Mouse (Mus musculus): ENCODE results near the gene Tgtp1. TPM values are rescaled to one million over a fixed set of nuclear protein-coding genes. Genes with fewer than 3 reads are reported as not detected.

Gene Tgtp1
- 270 TPM for polyA plus RNA-seq (2017; shearing (Covaris generic))

DNA sequence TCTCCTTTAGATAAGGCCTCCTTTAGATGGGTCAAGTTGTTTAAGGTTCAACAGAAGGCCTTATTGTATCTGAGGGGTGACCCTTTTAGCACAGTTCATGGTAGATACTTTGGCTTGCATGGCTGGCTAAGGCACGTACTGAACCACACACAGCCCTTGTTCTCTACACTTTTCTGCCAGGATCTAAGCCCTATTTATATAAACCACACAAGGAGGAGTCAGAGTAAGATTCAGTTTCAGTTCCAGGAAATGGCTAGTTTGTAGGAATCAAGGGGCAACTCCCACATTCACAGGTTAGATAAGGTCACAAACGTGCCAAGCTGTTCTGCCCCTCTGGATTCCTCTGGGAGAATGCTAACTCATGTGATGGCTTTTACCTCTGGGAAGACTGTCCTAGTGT is at the start of gene Tgtp1:
TSS of gene Tgtp1 (minus strand) at position 155 of the 400 bp plus-strand sequence.

DNA sequence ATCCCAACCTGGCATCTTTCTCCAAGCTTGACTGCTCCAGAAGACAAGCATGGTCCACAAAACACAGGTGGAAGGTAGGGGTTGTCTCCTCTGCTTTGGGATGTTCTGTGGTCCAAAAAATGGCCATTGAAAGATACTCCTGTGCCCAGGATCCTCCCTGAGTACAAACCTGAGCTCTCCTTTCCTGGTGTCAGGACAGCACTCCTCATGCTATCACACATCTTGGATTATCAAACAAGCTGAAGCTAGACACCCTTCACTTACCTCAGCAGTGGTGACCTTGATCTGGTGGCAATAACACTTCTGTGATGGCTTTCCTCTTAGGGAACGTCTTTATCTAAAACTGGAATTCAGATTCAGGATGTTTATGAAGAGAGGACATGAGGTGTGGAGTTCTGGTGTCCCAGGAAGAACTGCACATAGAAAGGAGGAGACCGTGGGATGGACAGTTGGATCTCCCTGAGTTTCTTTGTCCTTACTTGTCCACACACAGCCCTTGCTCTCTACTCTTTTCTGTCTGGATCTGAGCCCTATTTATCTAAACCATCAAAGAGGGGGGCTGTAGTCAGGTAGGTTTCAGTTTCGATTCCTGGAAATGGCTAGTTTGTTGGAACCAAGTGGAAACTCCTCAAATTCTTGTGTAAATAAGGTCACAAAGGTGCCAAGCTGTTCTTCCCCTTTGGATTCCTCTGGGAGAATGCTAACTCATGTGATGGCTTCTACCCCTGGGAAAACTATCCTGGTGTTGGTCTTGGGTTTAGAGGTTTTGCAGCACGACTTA is 2.0 kb downstream of the Tgtp1 start, which contains the start of gene Gm12185:
TSS of gene Gm12185 (minus strand) at position 487 of the 781 bp plus-strand sequence.

DNA sequence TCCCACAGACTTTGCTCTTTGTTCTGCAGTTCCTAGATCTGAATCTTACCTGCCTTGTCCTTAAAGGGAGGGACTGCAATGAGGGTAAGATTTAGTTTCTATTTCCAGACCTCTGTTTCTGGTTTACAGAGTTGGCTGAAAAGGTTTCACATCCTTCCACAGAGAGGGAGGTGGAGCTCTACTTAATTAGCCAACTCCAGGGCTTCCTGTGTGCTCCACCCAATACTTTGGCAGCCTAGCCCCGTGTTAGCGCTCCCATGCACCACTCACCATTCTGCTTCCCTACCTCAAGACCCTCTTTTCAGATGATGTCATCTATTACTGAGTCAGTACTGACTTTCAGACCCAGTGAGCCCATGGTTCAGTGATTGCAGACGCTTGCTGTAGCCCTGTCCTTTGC is 14.7 kb downstream of the Tgtp1 start, which contains the start of gene 9930111J21Rik1:
TSS of gene 9930111J21Rik1 (minus strand) at position 148 of the 400 bp plus-strand sequence.

DNA sequence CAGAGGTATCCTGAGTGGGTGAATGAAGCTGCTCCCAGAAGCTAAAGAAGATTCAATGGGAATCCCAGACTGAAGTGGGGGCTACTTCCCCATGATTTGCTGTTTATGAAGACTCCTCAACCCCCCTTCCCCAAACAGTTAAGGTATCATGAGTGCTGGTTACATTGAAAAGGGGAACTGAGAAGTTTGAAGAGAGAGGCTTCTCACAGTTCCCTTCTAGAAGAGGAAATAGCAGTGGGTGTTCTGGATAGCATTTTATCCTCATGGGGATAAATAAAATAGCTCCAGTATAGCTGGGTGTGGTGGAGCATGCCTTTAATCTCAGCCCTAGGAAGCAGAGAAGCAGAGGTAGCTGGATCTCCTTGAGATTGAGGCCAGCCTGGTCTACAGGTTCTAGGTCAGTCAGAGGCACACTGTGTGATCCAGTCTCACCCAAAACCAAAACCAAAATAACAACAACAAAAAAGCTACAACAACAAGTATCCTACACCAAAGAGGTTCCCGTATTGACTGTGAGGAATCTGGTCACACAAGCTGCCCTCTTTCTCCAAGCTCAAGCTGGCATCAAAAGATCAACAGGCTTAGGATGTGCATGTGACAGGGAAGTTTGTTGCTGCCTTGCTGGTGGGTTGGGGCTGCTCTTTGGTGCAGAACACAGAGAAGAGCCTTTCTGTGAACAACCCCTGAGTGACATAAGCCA is 15.6 kb downstream of the Tgtp1 start, which contains the start of gene Olfr56:
TSS of gene Olfr56 (plus strand) at position 650 of the 700 bp plus-strand sequence.

DNA sequence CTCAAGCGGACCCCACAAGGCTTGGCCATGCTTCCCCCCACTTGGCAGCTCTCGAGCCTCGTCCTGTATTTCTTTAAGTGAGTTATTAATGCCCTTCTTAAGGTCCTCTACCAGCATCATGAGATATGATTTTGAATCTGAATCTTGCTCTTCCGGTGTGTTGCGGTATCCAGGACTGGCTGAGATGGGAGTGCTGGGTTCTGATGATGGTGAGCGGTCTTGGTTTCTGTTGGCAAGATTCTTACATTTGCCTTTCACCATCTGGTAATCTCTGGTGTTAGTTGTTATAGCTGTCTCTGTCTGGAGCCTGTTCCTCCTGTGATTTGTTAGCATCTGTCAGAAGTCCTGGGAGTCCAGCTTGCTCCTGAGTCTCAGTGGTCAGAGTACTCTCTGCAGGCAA is 47.9 kb downstream of the Tgtp1 start, which contains the start of gene Psme2b:
TSS of gene Psme2b (minus strand) at position 101 of the 400 bp plus-strand sequence.

Other genes starting within 250 kb of the Tgtp1 start
- gene Rack1, start 193.8 kb downstream of the Tgtp1 start, polyA plus RNA-seq (2017; shearing (Covaris generic)) = 848 TPM
- gene Trim41, start 176.8 kb downstream of the Tgtp1 start, polyA plus RNA-seq (2017; shearing (Covaris generic)) = 2.4 TPM
- 0.20 TPM for gene Trim7, start 168.0 kb downstream of the Tgtp1 start, polyA plus RNA-seq (2017; shearing (Covaris generic))
- gene Gm12184, start 167.5 kb downstream of the Tgtp1 start, polyA plus RNA-seq (2017; shearing (Covaris generic)) = 0.46 TPM
- 206 TPM for gene Irgm1, start 122.5 kb downstream of the Tgtp1 start, polyA plus RNA-seq (2017; shearing (Covaris generic))
- 1.7 TPM for gene Gm5431, start 92.0 kb downstream of the Tgtp1 start, polyA plus RNA-seq (2017; shearing (Covaris generic))
- 280 TPM for gene Psme2b, start 48.0 kb downstream of the Tgtp1 start, polyA plus RNA-seq (2017; shearing (Covaris generic))
- gene Olfr56, start 15.3 kb downstream of the Tgtp1 start, polyA plus RNA-seq (2017; shearing (Covaris generic)) = 0.68 TPM
- gene 9930111J21Rik1, start 14.8 kb downstream of the Tgtp1 start, polyA plus RNA-seq (2017; shearing (Covaris generic)) = 291 TPM
- gene Gm12185, start 1.9 kb downstream of the Tgtp1 start, polyA plus RNA-seq (2017; shearing (Covaris generic)) = 10.5 TPM
- gene 9930111J21Rik2, start 57.1 kb upstream of the Tgtp1 start, polyA plus RNA-seq (2017; shearing (Covaris generic)) = 168 TPM
- 375 TPM for gene Tgtp2, start 70.0 kb upstream of the Tgtp1 start, polyA plus RNA-seq (2017; shearing (Covaris generic))
- gene Ifi47, start 82.4 kb upstream of the Tgtp1 start, polyA plus RNA-seq (2017; shearing (Covaris generic)) = 613 TPM
- gene Olfr1396, start 120.7 kb upstream of the Tgtp1 start, polyA plus RNA-seq (2017; shearing (Covaris generic)) = not detected
- gene Olfr1395, start 148.1 kb upstream of the Tgtp1 start, polyA plus RNA-seq (2017; shearing (Covaris generic)) = not detected
- not detected for gene Olfr1394, start 160.2 kb upstream of the Tgtp1 start, polyA plus RNA-seq (2017; shearing (Covaris generic))
- not detected for gene Btnl9, start 193.0 kb upstream of the Tgtp1 start, polyA plus RNA-seq (2017; shearing (Covaris generic))
- 78.7 TPM for gene Zfp62, start 209.1 kb upstream of the Tgtp1 start, polyA plus RNA-seq (2017; shearing (Covaris generic))

Data from activated CD4-positive, CD25-positive, alpha-beta regulatory T cell, adult 9 weeks (primary cell).